Mouse (Mus musculus): ENCODE data around the gene Amfr.

DNA sequence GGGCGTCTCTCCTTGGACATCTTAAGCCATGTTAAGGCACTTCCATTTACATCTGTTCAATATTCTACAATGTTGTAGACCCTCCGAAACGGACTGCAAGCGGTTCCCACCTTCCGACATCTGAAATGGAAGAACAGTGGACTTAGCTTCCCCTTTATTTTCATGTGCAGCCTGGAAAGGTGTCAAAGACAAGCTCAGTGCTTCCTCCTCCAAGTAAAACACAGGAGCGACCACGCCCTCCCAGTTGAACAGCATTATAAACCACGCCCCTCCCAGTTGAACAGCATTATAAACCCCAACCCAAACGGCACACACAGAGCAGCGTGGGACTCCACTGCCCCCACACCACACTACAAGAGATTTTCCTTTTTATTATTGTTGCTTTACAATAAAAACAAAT, 41.2 kb downstream of the Amfr start:
- TF ChIP-seq CTCF (IDR thresholded peaks at IDR 0.05; ENCODE audit: borderline replicate concordance, insufficient read depth, low read length) (no peak), POLR2A (IDR thresholded peaks at IDR 0.05; ENCODE audit: low read depth, low read length) (no peak)
